Mouse (Mus musculus) adrenal gland (tissue): ENCODE measurements around the gene Tomm20l.
"Not testable (repeated sequence)": the region's sequence is repeated elsewhere in the genome, so short reads cannot be mapped to it uniquely, and the experiment has no call there.

Source experiments
- intact Hi-C: fragments of 180-260 bp; cut with DNase I; formaldehyde crosslinking; loops from one replicate; pipeline ENCODE4 v1.15.1; 2025
- long read RNA-seq, 2 experiments: library from polyadenylated mRNA; unstranded; transcript quantifications; one replicate each; pipeline ENCODE4 v2.0.0; 2020; ENCODE audit warnings: borderline replicate concordance in 1 of 2; ENCODE audit not compliant: insufficient replicate concordance in 1 of 2

Tomm20l gene
- long read RNA-seq, experiment 1, partial matches to known transcripts, result 0 of 1 reads
- long read RNA-seq, experiment 1, other reads (novel, unspliced or antisense), result 1 of 1 reads
- long read RNA-seq, experiment 2, result 0 reads

DNA sequence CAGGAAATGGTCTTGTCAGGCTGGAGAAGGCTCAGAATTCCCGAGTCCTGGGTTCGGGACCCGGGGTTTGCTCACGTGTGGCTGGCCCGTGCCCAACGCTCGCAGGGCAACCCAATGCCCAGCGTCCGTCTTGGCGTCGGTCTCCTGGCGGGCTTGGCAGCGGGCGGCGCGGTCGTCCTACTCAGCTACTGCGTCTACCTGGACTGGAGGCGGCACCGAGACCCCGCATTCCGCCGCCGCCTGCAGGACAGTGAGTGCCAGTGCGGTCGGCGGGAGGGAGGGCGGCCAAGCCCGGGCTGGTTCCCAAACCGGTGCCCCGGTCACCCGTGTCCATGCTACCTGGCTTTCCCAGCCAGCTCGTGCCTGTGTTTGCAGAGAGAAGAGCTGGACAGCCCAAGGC, at the start of gene Tomm20l:
Gene Tomm20l, plus strand, starts transcription at position 98 of the 400 bp plus-strand sequence.
- intact Hi-C loops, result no loop called here

DNA sequence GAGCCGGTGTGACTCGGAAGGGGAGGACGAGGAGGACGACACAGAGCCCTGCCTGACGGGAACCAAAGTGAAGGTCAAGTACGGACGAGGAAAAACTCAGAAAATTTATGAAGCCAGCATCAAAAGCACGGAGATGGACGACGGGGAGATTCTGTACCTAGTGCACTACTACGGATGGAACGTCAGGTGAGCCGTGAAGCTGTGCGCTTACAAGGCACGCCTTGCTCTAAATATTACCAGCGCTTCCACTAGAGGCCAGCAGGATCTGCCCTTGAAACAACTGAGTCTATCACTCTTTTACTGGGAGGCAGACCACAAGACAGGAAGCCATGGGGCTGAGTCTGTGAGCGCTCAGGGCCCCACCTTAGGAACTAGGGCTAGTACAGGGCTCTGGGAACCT, 41.4 kb upstream of the Tomm20l start:
- intact Hi-C loops, result no loop called here

GRCm38 (mm10) chr12:71072048-71072447, 39.2 kb upstream of the Tomm20l start:
- intact Hi-C loops, result no loop called here

DNA sequence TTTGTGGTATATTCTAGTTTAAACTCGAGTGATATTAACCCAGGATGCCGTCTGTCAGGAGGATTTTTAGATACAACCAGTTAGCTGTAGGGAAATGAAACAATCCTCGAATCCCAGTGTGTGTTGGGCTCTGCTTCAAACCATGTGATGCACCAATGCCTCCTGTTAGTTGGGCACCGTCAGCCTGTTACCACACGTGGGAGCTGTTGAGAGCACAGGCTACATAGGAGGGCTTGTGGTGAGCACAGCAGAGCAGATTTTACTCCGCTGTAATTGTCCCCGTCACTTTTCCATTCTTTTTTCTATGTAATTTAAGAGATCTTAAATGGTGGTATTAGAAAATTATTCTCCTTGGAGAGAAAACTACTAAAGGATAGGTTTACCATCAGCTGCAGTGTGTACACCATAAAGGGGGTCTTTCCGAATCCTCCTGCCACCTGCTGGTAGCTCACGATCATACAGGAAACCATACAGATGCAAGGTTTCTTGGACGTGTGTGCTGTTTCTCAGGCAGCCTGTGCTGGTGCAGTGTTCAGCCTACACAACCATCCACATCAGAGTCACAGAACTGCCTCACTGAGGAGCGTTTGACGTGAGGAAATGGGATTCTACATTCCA, 38.0 kb upstream of the Tomm20l start:
- intact Hi-C loops, result no loop called here

DNA sequence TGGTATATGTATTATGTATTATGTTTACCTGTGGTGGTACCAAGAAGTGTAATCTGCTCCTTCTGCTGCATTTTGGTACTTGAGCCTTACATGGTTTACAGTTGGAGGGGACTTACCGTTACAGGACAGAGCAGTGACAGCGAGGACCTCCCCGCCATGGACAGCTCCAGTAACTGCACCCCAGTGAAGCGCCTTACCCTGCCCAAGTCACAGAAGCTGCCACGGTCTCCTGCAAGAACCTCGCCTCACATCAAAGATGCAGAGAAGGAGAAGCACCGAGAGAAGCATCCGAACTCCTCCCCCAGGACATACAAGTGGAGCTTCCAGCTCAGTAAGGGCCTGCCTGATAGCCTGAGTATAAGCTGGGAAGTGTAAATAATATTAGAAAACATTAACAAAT, 24.9 kb upstream of the Tomm20l start:
- intact Hi-C loops, result no loop called here

DNA sequence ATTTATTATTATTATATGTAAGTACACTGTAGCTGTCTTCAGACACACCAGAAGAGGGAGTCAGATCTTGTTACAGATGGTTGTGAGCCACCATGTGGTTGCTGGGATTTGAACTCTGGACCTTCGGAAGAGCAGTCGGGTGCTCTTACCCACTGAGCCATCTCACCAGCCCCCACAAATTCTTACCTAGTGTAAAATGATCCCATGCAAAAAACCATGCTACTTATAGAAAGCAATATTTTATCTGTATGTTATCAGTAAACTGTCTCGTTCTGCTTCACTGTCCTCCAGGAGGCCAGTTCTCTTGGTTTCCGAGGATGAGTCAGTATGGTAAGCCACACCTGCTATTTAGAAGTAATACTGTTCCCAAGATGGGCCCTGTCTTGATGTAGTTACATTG, 7.0 kb upstream of the Tomm20l start:
- intact Hi-C loops, result not testable (repeated sequence)

GRCm38 (mm10) chr12:71107216-71107771, 3.9 kb upstream of the Tomm20l start:
- intact Hi-C loops, result no loop called here

DNA sequence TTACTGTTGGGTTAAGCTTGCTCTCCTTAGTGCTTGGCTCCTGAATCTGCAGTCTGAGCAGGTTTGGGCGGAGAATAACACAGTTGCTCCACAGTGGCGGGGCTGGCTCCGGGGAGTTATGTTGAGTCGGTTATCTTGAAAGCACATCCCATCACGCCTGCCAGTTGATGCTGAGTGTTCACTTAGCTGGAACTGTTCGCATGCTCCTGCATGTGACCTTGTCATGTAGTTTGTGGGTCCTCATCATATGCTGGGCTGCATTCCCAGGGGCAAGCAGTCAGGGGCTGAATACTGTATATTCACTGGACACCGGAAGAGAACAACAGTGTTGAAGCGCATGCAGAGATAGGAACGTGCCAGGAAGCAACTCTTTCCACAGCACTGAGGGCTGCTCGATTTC, 1.8 kb downstream of the Tomm20l start:
- intact Hi-C loops, result no loop called here

DNA sequence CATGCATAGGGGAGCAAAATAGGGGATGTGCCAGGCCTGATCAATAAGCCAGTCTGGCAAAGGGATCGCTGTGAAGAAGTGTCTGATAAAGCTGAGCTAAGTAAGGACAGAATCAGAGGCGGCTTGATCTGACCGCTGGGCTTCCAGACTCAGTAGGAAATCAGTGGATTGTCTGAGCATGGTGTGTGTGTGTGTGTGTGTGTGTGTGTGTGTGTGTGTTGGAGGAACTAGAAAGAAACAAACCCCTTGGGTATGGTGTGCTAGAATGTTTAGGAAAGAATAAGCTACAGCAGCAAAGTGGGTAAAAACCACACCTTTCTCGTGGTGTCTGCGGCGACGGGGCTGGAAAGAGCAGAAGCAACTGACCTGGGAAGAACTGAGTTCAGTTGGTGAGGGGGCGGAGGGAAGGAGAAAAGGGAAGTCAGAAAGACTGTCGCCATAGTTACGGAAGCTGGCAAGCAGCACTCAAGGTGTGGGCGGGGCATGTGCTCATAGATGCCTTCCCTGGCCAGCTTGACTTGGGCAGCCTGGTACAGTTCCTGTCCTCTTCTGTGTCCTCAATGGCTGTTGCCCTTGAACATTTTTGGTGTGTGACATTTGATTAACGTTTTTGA, 2.6 kb downstream of the Tomm20l start:
- intact Hi-C loops, result no loop called here

GRCm38 (mm10) chr12:71116411-71116810, 5.2 kb downstream of the Tomm20l start:
- intact Hi-C loops, result no loop called here

- intact Hi-C loops, result no loop called here
Measured at GRCm38 (mm10) chr12:71122731-71123130, 11.5 kb downstream of the Tomm20l start.

DNA sequence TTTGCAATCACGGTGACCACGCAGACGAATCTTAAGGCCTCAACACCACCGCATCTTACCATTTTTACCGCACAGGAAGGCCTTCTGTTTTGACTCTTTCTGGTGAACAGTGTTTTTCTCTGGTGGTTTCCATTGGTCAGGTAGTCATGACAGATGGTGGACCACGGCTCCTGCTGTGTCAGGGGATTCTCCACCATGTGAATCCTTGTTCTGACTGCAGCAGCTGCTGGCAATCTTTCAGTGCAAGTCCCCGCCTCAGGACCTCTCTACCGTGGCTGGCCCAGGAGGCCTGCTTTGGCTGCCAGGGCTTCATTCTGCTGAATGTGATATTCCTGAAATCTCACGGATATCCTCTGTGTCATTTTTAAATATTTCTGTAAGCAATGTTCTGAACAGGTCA, 12.1 kb downstream of the Tomm20l start:
- intact Hi-C loops, result no loop called here

GRCm38 (mm10) chr12:71135581-71135980, 24.4 kb downstream of the Tomm20l start:
- intact Hi-C loops, result no loop called here

DNA sequence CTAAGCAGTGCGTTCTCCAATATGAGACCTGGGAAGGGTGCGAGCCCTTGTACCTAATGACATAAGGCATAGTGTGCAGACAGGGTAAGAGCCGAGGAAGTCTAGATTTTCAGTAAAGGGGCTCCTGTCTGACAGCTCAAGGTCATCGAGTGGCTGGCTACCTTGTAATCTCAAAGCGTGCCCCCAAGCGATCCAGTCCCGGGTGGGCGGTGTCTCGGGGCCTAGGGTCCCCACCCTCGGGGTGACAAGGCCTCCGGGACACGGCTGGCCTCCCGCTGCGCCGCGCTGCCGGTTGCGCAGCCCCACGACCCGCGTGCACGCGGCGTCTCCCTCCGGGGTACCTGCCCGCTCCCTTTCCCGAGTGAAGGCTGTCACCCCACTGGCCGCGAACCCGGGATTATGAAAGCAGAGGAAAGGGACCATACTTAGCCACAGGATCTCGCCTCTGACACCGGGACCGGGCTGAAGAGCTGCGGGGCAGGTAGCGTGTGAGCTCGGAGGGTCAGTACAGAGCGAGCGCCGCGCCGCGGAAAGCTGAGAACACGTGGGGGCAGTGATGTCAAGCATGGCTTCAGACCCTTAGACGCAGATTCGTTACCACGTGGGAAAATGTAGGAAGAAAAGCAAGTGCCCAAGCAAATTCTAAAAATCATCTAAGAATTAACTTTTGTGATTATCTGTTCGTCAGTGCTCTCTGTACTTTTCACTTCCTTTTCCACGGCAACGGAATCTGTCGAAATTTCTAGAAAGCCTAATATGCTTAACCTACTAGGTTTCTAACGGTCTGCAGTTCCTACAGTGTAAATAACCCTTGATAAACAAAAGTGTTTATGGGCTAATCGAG, 25.1 kb downstream of the Tomm20l start, which contains the start of the genes Timm9 and 2700049A03Rik:
Gene Timm9, minus strand, starts transcription at position 555 of the 844 bp plus-strand sequence.
Gene 2700049A03Rik, plus strand, starts transcription at position 719 of the 844 bp plus-strand sequence.
- intact Hi-C loops, result no loop called here

DNA sequence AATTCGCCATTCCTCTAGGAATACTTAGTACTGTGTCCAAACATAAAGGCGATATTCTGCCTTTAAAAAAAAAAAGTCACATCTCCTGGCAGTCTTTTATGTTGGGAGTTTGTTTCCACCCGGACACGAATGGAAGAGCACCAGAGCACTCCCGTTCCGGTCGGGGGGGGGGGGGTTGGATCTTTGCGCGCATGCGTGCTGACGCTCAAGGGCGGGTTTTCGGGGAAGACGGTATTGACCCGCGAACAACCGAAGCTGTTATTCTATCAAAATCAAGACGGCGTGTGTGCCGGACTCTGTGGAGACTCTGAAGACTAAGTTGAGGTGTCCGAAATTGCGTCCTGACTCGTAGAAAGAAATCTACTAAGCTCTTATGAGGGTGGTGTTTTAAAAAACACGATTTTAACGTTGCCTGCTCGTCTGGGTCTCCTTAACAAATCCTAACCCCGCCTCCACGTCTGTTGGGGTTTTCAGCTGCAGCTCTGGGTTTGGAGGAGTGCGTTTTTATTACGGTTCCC, 25.8 kb downstream of the Tomm20l start:
- intact Hi-C loops, result no loop called here

DNA sequence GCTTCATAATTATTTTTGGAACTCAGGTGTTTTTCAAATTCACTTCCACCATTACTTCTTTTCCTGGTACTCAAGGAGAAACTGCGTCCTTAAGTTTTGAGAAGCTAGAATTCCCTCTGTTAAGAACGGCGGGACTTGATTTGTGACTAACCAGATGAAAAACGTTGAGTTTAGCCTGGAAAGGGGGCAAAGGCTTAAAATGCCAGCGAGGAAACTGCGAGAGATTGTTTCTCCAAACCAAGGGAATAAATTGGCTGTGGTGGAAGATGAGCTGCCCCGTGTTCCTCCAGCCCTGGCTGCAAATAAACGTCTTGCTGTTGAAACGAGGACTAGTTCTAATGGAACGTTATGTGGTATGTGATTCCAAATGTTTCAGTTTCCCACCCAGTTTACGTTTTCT, 26.5 kb downstream of the Tomm20l start:
- intact Hi-C loops, result no loop called here

DNA sequence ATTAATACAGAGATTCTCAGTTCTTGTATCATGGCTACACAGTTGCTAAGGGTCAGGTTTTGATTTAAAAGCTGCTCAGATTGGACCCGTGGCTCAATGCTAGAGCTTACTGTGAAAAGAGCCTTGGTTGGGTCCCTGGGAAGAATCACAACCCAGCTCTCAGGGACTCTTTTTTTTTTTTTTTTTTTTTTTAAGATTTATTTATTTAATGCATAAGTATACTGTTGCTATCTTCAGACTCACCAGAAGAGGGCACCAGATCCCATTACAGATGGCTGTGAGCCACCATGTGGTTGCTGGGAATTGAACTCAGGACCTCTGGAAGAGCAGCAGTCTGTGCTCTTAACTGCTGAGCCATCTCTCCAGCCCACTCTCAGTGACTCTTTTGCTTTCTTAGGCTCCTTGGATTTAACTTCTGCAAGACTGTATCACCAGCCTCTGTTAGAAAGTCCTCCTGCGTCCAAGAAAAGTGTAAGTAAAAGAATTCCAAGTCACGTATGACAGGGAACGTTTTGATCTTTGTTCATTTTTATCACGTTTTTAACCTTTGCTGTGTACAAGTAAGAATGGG, 28.1 kb downstream of the Tomm20l start:
- intact Hi-C loops, result no loop called here

DNA sequence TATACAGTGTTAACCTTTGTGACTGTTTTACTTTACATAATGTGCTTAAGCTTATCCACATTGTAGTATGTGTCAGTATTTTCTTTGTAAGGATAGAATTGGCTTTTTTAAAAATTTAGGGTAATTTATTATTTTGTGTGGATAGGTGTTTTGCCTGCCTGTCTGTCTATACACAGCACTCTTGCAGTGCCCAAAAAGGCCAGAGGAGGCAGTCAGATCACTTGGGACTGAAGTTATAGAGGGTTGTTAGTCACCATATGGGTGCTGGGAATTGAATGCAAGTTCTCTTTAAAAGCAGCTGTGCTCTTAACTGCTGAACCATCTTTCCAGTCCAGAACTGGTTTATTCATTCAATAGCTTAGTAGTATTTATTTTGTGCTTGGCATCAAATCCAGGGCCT, 30.0 kb downstream of the Tomm20l start:
- intact Hi-C loops, result no loop called here

- intact Hi-C loops, result no loop called here
Measured at GRCm38 (mm10) chr12:71147641-71148040, 36.4 kb downstream of the Tomm20l start.

GRCm38 (mm10) chr12:71148801-71149200, 37.6 kb downstream of the Tomm20l start:
- intact Hi-C loops, result no loop called here

DNA sequence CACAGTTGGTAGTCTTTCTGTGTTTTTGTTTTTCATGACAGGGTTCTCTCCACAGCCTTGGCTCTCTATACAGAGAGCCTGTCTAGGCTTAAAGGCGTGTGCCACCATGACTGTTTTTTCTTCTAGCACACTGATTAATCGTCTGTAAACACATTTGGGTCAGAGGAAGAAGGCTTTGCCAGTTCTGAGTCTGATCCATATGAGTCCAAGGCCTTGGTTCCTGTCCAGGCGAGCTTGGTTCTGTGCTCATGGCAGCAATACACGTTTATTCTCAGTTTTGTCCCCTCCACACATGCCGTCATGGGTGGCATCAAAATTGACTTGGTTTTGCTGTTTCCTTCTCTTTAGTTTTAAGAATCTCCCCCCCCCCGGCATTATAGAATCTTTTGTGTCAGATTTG, 38.2 kb downstream of the Tomm20l start:
- intact Hi-C loops, result no loop called here
